Mouse (Mus musculus): ENCODE measurements around the gene Abcg3.
"Not testable (repeated sequence)": the region's sequence is repeated elsewhere in the genome, so short reads cannot be mapped to it uniquely, and the experiment has no call there.

Abcg3 gene

DNA sequence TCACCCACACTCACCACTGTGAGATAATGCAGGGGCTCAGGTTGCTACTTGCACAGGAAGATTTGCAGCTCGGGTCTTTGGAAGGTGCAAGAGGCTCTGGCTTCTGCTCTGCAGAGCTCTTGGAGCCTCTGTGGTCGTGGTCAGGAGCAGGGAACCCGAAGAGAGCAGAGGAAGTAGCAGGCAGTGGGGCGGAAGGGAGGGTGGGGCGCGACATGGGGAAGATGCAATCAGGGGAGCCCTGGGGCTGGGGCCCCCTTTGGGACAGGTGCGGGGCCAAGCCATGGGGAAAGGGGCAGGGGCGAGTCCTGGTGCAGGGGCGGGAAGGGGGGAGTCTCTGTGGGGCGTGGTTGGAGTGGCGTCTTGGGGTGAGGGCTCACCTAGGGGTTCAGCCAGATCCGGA lies at the start of gene Abcg3:
Abcg3 (minus strand) TSS at position 184 of the 400 bp plus-strand sequence.
- no peak for DNase-seq (ENCODE audit: low spot score)

DNA sequence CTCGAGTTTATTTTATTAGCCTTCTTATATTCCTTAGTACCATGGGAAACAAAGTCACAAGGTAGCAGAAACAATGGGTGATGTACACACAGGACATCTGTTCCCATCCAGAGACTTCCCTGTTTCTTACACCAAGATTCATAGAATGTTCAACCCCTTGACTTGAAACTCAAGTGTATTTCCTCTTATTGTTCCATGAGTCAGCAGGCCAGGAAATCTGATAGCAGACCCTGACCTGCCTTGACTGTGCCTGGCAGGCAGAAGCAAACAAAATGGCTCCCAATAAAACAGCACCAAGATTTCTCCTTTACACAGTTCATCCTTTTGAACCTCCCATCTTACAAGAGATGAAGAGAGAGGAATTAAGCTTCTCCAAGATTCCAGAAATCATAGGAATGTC lies 30.0 kb upstream of the Abcg3 start:
- DNase-seq (ENCODE audit: low spot score): no peak

GRCm38 (mm10) chr5:105011570-105011969 lies 29.1 kb upstream of the Abcg3 start:
- no peak for DNase-seq (ENCODE audit: low spot score)

GRCm38 (mm10) chr5:105010376-105010775 lies 27.9 kb upstream of the Abcg3 start:
- no peak for DNase-seq (ENCODE audit: low spot score)

- no peak for DNase-seq (ENCODE audit: low spot score)
Observed at GRCm38 (mm10) chr5:104989411-104989810, 6.9 kb upstream of the Abcg3 start.

- no peak for DNase-seq (ENCODE audit: low spot score)
Observed at GRCm38 (mm10) chr5:104988000-104988399, 5.5 kb upstream of the Abcg3 start.

DNA sequence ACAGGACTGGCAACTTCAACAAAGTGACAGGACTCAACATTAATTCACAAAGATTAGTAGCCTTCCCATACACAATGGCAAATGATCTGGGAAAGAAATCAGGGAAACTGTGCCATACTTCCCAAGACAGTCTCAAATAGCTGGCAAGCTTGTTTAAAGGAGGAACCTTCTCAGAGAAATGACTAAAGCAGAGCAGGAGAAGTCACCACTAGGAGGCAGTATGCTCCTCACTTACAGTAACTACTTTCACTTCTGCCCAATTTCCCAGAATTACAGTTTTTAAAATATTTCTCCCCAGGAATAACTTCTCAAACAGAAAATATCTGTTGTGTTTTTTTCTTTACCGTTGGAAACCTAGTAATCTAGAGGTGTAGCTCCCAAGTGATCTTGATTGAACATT lies 4.2 kb upstream of the Abcg3 start:
- DNase-seq (ENCODE audit: low spot score): no peak

DNA sequence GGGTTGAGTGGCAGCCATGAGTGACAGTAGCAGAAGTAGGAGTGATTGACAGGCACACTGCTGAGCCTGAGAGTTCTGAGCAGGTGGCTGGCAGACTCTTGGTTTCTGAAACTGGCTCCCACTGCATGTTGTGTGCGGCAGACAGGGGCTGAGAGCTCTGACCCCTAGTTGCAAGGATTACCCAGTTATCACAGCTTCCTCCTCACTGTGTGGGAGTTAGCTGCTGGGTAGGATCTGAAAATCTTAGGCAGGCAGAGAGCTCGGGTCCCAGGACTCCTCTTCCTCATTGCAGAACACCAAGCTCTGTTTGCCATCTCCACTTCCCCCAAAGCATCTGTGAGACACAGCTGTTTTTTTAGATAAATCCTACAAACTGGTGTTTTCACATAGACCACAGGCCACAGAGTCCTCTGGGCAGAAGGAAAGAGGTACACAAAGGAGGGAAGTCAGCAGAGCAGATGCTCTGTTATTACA lies 3.4 kb downstream of the Abcg3 start:
- no peak for DNase-seq (ENCODE audit: low spot score)

DNA sequence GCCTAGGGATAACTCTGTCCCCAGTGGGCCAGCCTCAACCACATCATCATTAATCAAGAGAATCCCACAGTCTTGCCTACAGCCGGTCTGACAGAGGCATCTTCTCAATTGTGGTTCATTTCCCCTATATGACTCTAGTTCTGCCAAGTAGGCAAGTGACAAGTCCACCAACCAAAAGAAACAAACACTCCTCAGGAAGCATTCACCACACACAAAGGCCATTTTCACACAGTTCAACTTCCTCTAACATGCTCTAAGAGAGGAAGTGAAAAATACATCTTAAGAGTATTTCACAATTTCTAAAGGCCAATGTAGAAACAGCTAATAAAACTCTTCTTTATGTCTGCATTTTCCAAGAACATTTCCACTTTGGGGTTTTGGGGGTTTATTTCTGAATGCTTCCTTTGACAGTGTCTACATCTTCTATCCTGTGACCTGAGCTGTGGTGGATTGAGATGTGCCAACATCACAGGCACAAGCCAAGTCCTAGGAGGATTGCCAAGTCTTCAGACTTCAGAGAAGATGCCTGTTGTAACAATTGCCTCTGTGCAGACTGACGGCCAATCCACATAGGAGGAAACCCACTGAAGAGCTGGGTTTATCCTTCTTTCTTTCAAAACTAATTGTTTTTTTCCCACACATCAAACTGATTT lies 24.3 kb downstream of the Abcg3 start:
- DNase-seq (ENCODE audit: low spot score): no peak

DNA sequence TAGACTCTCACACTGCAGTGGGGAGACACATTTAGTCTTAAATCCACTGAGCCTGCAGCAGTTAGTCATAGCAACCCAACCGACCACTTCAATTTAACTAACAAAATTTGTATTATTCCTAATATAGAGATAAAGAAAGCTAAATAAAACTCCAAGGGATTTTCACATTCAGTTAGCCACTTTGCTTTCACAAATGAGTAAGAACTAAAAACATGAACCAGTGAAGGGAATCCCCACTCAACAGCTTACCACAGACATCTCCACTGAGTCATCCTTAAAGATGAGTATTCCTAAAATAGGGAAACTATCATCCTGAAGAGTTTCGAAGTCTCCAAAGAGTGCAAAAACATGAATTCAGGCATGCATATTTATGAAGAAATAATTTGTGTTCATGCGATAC lies 27.3 kb downstream of the Abcg3 start:
- no peak for DNase-seq (ENCODE audit: low spot score)

DNA sequence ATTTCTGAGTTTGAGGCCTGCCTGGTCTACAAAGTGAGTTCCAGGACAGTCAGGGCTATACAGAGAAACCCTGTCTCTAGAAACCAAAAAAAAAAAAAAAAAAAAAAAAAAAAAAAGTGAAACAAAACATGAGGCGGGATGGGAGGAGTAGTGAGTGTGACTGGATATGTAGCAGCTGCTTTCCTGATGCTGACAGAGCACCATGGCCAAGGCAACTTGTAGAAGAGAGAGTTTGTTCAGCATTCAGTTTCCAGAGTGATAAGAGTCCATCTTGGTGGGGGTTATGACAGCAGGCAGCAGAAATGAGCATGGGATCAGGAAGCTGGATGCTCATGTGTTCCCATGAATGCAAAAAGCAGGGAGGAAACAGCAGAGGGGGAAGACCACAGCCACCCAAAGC lies 35.6 kb downstream of the Abcg3 start:
- DNase-seq (ENCODE audit: low spot score): no peak

GRCm38 (mm10) chr5:104934148-104934547 lies 48.4 kb downstream of the Abcg3 start:
- no peak for DNase-seq (ENCODE audit: low spot score)

DNA sequence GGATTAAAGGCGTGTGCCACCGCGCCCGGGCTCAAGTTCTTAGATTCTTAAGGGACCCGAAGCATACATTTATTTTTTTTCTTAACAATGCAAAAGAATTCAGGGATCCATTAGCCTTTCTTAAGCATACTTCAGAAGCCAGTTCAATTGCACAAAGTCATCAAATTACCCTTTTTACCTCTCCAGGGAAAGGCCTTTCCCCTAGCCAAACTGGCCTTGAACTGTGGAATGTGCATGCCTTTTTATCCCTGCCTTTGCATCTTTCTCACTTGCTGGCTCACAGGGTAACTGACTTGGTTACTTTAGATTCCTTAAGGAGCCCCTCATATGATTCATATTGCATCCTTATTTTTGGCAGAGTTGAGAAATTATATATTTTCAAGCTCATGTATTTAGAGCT lies 76.0 kb downstream of the Abcg3 start:
- DNase-seq (ENCODE audit: low spot score): not testable (repeated sequence)
